Mouse (Mus musculus) liver, postnatal 0 days (tissue): ENCODE data around the gene Sept11.

Source experiments
- CTCF ChIP-seq: sonication (generic); IDR thresholded peaks from 2 replicates; pipeline ENCODE4 v1.5.1; 2016; ENCODE audit warnings: antibody characterized with exemption, low read depth
- EP300 ChIP-seq: IDR thresholded peaks from 2 replicates; pipeline ENCODE4 v1.6.1; 2016; ENCODE audit warnings: antibody characterized with exemption, low read depth, mild to moderate bottlenecking

DNA sequence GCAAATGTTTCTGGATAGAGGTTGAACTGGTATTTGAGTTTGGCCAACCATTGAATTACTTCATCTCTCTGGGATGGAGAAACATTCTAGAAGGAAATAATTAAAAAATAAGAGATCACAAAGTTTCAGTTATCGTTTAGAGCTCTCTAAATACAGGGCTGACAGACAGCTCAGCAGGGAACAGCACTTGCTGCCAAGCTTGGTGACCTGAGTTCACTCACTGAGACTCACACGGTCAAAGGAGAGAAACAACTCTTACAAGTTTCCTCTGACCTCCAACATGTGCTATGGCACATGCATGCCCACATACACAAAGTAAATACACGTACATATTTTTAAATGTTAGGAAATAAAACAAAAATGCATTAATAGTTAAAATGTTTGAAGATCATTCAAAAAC is 96.4 kb downstream of the Sept11 start:
- TF ChIP-seq CTCF (no peak), EP300 (no peak)
